Mouse (Mus musculus) brain, embryonic 14.5 days (tissue): ENCODE data around the gene Arhgap10. TPM values are rescaled to one million over a fixed set of nuclear protein-coding genes. Genes with fewer than 3 reads are reported as not detected.

Source experiments
- DNase-seq: peaks from one replicate; pipeline ENCODE4 v3.0.0-alpha.2; 2011; ENCODE audit warnings: low read depth
- CTCF ChIP-seq: fragments of 200-500 bp; IDR thresholded peaks from 2 replicates; pipeline ENCODE4 v1.5.1; 2012; ENCODE audit warnings: inconsistent platforms, mild to moderate bottlenecking, moderate library complexity, borderline replicate concordance; ENCODE audit not compliant: insufficient read depth, insufficient read length; ENCODE audit errors: extremely low read depth
- POLR2A ChIP-seq: fragments of 200-500 bp; IDR thresholded peaks from 2 replicates; pipeline ENCODE4 v1.6.1; 2012; ENCODE audit warnings: mild to moderate bottlenecking, inconsistent platforms, borderline replicate concordance; ENCODE audit not compliant: poor library complexity, insufficient read depth, insufficient read length, severe bottlenecking; ENCODE audit errors: extremely low read depth
- polyA plus RNA-seq: library from polyadenylated mRNA; depleted of rRNA; stranded (reverse); fragments of >200 nt; gene quantifications from 2 replicates; pipeline ENCODE4 v1.2.3, GENCODE M21; 2012

The Arhgap10 gene
- polyA plus RNA-seq, 1 experiment: 5.0 TPM

- DNase-seq: no peak
- TF ChIP-seq POLR2A (no peak), CTCF (no peak)
Observed at GRCm38 (mm10) chr8:77479995-77480394, 37.8 kb downstream of the Arhgap10 start.

- TF ChIP-seq POLR2A (no peak), CTCF (no peak)
- DNase-seq: no peak
Observed at GRCm38 (mm10) chr8:77478913-77479273, 38.9 kb downstream of the Arhgap10 start.

GRCm38 (mm10) chr8:77478155-77478912, 39.4 kb downstream of the Arhgap10 start:
- no peak for TF ChIP-seq CTCF
- no peak for TF ChIP-seq POLR2A
- no peak for DNase-seq

GRCm38 (mm10) chr8:77477684-77478083, 40.1 kb downstream of the Arhgap10 start:
- TF ChIP-seq POLR2A: no peak
- no peak for TF ChIP-seq CTCF
- no peak for DNase-seq

- no peak for TF ChIP-seq POLR2A
- no peak for TF ChIP-seq CTCF
- no peak for DNase-seq
Observed at GRCm38 (mm10) chr8:77474614-77475013, 43.1 kb downstream of the Arhgap10 start.

GRCm38 (mm10) chr8:77473773-77474172, 44.0 kb downstream of the Arhgap10 start:
- DNase-seq: no peak
- no peak for TF ChIP-seq CTCF
- no peak for TF ChIP-seq POLR2A

GRCm38 (mm10) chr8:77473373-77473772, 44.4 kb downstream of the Arhgap10 start:
- peak; percentile 62 for DNase-seq
- TF ChIP-seq CTCF: no peak
- no peak for TF ChIP-seq POLR2A

- TF ChIP-seq CTCF (no peak), POLR2A (no peak)
- DNase-seq: no peak
Observed at GRCm38 (mm10) chr8:77461392-77461791, 56.4 kb downstream of the Arhgap10 start.

- TF ChIP-seq CTCF (no peak), POLR2A (no peak)
- no peak for DNase-seq
Observed at GRCm38 (mm10) chr8:77460363-77460762, 57.4 kb downstream of the Arhgap10 start.

- no peak for DNase-seq
- no peak for TF ChIP-seq POLR2A
- TF ChIP-seq CTCF: no peak
Observed at GRCm38 (mm10) chr8:77459696-77460095, 58.1 kb downstream of the Arhgap10 start.

GRCm38 (mm10) chr8:77458575-77458974, 59.2 kb downstream of the Arhgap10 start:
- TF ChIP-seq CTCF (no peak), POLR2A (no peak)
- DNase-seq: no peak

- no peak for DNase-seq
- TF ChIP-seq CTCF (no peak), POLR2A (no peak)
Observed at GRCm38 (mm10) chr8:77456263-77456662, 61.5 kb downstream of the Arhgap10 start.
